Mouse (Mus musculus) neural tube, embryonic 15.5 days (tissue): ENCODE measurements around the gene Hmgb2. TPM values are rescaled to one million over a fixed set of nuclear protein-coding genes. Genes with fewer than 3 reads are reported as not detected.

Source experiments
- ATAC-seq: fragments of 200-750 bp; cut with Nextera tagmentation; 2 replicates; pipeline ENCODE4 v1.8.0; 2017; ENCODE audit warnings: mild to moderate bottlenecking, moderate TSS enrichment, moderate library complexity; ENCODE audit not compliant: low FRiP score
- H3K27ac ChIP-seq: fragments of 300-500 bp; sonication (generic); replicated peaks from 2 replicates; pipeline ENCODE4 v1.5.1; 2015; ENCODE audit warnings: mild to moderate bottlenecking, inconsistent platforms
- H3K27me3 ChIP-seq: fragments of 300-500 bp; sonication (generic); replicated peaks from 2 replicates; pipeline ENCODE4 v1.6.1; 2015; ENCODE audit warnings: inconsistent platforms
- H3K36me3 ChIP-seq: fragments of 300-500 bp; sonication (generic); 2 replicates; pipeline ENCODE4 v1.6.1; 2015; ENCODE audit warnings: inconsistent platforms
- H3K4me1 ChIP-seq: fragments of 300-500 bp; sonication (generic); 2 replicates; pipeline ENCODE4 v1.6.1; 2015; ENCODE audit warnings: inconsistent platforms
- H3K4me2 ChIP-seq: fragments of 300-500 bp; sonication (generic); 2 replicates; pipeline ENCODE4 v1.6.1; 2015; ENCODE audit warnings: inconsistent platforms, mild to moderate bottlenecking, moderate library complexity
- H3K4me3 ChIP-seq: fragments of 300-500 bp; sonication (generic); replicated peaks from 2 replicates; pipeline ENCODE4 v1.5.1; 2015; ENCODE audit warnings: mild to moderate bottlenecking, inconsistent platforms
- H3K9ac ChIP-seq: fragments of 300-500 bp; sonication (generic); replicated peaks from 2 replicates; pipeline ENCODE4 v1.6.1; 2015; ENCODE audit warnings: mild to moderate bottlenecking, inconsistent platforms
- H3K9me3 ChIP-seq: fragments of 300-500 bp; sonication (generic); replicated peaks from 2 replicates; pipeline ENCODE4 v1.6.1; 2016; ENCODE audit warnings: inconsistent platforms
- WGBS: fragments of 180-500 bp; shearing (Covaris S2); methylation state at CpG from one replicate; pipeline ENCODE4 v1.1.7; 2015; ENCODE audit warnings: mixed read lengths; 5-methylcytosine and 5-hydroxymethylcytosine counted together
- polyA plus RNA-seq: library from polyadenylated mRNA; unstranded; fragments of >200 nt; fragmentation: Nextera tagmentation; extraction: Ambion mirVana; gene quantifications from 2 replicates; pipeline ENCODE4 v1.2.1, GENCODE M21; 2015

Hmgb2 gene
- polyA plus RNA-seq, 1 experiment from 2014 or later = 41.8 TPM

DNA sequence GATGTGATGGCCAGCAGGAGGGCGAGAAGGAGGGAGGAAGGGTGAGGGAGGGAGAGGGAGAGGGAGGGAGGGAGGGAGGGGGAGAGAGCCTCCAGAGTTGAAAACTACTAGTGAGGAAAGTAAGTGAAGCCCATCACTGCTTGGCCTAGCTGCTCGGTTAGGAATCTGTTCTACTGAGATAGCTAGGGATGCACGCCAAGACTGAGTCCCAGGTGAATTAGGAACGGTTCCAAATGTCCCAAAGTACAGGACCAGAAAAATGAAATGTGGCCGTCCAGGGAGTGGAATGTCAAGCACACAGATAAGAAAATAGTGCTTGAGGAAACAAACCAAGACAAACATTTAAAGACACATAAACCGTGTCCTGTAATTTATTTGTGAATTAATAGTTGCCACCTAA lies 53.3 kb downstream of the Hmgb2 start:
- Histone ChIP-seq H3K9ac (no peak overlapping the region), H3K27me3 (no peaks in the 10 kb centered on the region), H3K4me1 (peaks cover 20% of the 10 kb centered on the region), H3K4me3 (no peak overlapping the region), H3K9me3 (no peaks in the 10 kb centered on the region), H3K27ac (no peak overlapping the region), H3K36me3 (no peaks in the 10 kb centered on the region), H3K4me2 (no peak overlapping the region)
- no peak for ATAC-seq
- WGBS = 75% methylated on average over 6 of the region's 6 CpGs

Other genes with a start within 250 kb of the Hmgb2 start
- gene Hand2, start 190.9 kb upstream of the Hmgb2 start, polyA plus RNA-seq = 1.0 TPM in 1 of 2 replicates, not detected in the other
- 12.5 and 13.0 TPM in 2 replicates for gene Scrg1, start 56.0 kb upstream of the Hmgb2 start, polyA plus RNA-seq
- gene Sap30, start 24.0 kb upstream of the Hmgb2 start, polyA plus RNA-seq = 25.0 and 26.2 TPM in 2 replicates
- 11.7 and 15.0 TPM in 2 replicates for gene Galnt7, start 141.1 kb downstream of the Hmgb2 start, polyA plus RNA-seq